Mouse (Mus musculus): ENCODE data around the gene Lrrc42. TPM values are rescaled to one million over a fixed set of nuclear protein-coding genes. Genes with fewer than 3 reads are reported as not detected.

The Lrrc42 gene
- 14.3 and 18.9 TPM in 2 replicates for polyA plus RNA-seq (2021; fragmentation: Nextera tagmentation)
- long read RNA-seq, experiment 1, transcript Lrrc42-201 (8 exons, 1,755 nt), result major isoform, 102 of 113 reads
- long read RNA-seq, experiment 1, partial matches to known transcripts, result 1 of 113 reads
- long read RNA-seq, experiment 1, other reads (novel, unspliced or antisense), result 10 of 113 reads
- long read RNA-seq, experiment 2, transcript Lrrc42-201 (8 exons, 1,755 nt), result major isoform, 19 of 23 reads
- long read RNA-seq, experiment 2, partial matches to known transcripts, result 3 of 23 reads
- long read RNA-seq, experiment 2, other reads (novel, unspliced or antisense), result 0 of 23 reads

DNA sequence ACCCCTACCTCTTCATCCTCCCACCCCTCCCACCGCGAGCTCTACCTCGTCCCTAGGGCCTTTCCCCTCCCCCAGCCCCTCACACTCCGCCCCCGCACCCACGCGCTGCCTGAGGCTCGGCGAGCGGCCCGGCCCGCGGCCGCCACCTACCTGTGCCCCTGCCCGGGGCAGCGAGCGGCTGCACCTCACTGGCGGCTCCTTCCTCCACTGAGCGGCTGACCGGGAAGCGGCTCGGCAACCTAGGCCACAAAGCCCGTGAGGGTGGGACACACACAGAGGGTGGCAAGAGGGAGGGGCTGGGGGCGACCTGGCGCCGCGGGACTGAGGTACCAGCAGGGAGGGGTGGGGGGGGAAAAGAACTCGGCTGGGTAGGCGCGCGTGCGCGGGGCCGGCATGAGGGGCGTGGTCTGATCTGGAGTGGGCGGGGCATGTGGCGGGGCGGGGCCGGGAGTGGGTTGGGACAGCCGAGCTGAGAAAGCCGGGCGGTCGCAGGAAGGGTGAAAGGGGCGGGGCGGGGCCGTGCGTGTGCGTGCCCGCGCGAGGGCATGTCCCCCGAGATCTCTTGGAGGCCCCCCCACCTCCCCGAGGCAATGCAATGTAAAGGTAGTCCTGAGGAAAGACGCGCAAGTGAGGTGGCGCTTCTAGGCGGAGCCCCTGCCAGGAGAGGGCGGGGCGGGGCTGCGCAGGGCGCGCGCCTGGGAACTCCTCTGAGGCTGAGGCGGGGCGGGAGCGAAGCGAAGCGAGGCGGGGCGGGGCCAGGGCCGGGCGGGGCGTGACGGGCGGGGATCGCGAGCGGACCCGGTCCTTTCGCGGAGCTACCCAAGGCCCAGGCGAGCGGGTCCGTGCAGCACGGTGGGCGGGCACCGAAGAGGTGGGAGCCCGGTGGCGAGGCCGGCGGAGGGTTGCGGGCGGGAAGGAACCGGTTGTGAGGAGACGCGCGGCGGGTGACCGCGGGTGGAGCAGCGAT lies at the start of gene Lrrc42, which contains the start of gene Hspb11:
TSS of gene Lrrc42 (minus strand) at position 408 of the 967 bp plus-strand sequence.
TSS of gene Hspb11 (plus strand) at position 469 of the 967 bp plus-strand sequence.

DNA sequence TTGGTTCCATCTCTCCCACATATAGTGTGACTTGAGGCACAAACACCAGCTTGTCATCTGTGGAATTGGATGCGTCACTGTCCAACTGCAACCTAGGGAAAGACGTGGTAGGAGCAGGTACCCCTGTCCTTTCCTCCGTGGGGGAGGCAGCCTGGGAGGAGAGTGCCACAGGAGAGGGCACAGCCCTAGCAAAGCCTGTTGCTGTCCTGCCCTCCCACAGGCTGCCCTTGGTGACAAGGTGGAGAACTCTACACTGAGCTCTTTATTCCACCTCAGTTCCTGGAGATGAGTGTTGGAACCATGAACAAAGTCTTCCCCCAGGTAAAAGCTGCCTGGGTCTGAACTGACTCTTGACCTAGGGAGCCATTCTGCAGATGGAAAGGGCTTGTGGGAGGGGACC lies 44.5 kb downstream of the Lrrc42 start, which contains the start of gene Ldlrad1:
TSS of gene Ldlrad1 (plus strand) at position 301 of the 400 bp plus-strand sequence.

Other genes with a start within 250 kb of the Lrrc42 start
- gene Mrpl37, start 186.7 kb downstream of the Lrrc42 start, polyA plus RNA-seq (2021; fragmentation: Nextera tagmentation), result 29.3 and 37.6 TPM in 2 replicates
- 3.4 and 5.5 TPM in 2 replicates for gene Cyb5rl, start 186.5 kb downstream of the Lrrc42 start, polyA plus RNA-seq (2021; fragmentation: Nextera tagmentation)
- not detected in 2 replicates for gene Cdcp2, start 156.6 kb downstream of the Lrrc42 start, polyA plus RNA-seq (2021; fragmentation: Nextera tagmentation)
- gene Tmem59, start 75.1 kb downstream of the Lrrc42 start, polyA plus RNA-seq (2021; fragmentation: Nextera tagmentation), result 333 and 480 TPM in 2 replicates
- 8.5 and 10.1 TPM in 2 replicates for gene Tceanc2, start 74.4 kb downstream of the Lrrc42 start, polyA plus RNA-seq (2021; fragmentation: Nextera tagmentation)
- not detected in 2 replicates for gene Ldlrad1, start 44.4 kb downstream of the Lrrc42 start, polyA plus RNA-seq (2021; fragmentation: Nextera tagmentation)
- 58.1 and 59.7 TPM in 2 replicates for gene Hspb11, start 61 bp upstream of the Lrrc42 start, polyA plus RNA-seq (2021; fragmentation: Nextera tagmentation)
- not detected in 2 replicates for gene Dio1, start 53.6 kb upstream of the Lrrc42 start, polyA plus RNA-seq (2021; fragmentation: Nextera tagmentation)
- gene Yipf1, start 60.8 kb upstream of the Lrrc42 start, polyA plus RNA-seq (2021; fragmentation: Nextera tagmentation), result 101 and 135 TPM in 2 replicates
- gene Ndc1, start 114.3 kb upstream of the Lrrc42 start, polyA plus RNA-seq (2021; fragmentation: Nextera tagmentation), result 4.6 and 5.5 TPM in 2 replicates
- gene Glis1, start 181.1 kb upstream of the Lrrc42 start, polyA plus RNA-seq (2021; fragmentation: Nextera tagmentation), result 0.13 and 0.41 TPM in 2 replicates

Measured in left cerebral cortex, adult 6 months (tissue).